Mouse (Mus musculus) olfactory bulb, adult 2 months (tissue): ENCODE data around the gene Ptar1.

ENCODE experiments used
- CTCF ChIP-seq: fragments of 200-500 bp; IDR thresholded peaks from 2 replicates; pipeline ENCODE4 v1.5.1; 2012; ENCODE audit warnings: low read depth, mild to moderate bottlenecking, low read length, moderate library complexity; ENCODE audit not compliant: insufficient read depth
- POLR2A ChIP-seq: fragments of 200-500 bp; IDR thresholded peaks from 2 replicates; pipeline ENCODE4 v1.6.1; 2012; ENCODE audit warnings: mild to moderate bottlenecking, low read depth, low read length, moderate library complexity; ENCODE audit not compliant: insufficient read depth

DNA sequence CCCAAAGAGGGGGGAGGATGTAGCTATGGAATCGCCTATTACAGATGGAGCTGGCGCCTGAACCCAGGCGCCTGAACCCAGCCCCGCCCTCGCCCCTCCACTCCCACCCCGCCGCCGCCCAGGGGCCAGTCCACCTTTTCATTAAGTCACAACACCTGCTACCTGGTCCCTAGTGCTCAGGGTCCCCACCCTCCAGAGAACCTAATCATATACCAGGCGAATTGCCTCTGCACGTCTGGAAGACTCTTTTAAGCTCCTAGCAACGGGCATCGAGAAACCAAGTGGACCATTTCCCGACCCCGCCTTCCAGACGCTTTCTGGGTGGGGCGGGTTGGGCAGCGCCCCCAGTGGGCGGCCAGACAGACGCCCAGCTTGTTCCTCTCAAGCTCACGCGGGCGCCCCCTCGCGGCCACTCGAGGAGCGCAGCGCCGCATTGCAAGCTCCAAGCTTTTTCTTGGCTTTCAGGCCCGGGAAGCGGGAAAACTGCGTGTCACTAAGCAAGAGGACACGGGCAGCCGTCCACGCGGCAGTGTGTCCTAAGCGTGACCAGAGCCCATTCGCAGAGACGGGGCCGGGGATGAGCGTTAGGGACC, 70.8 kb downstream of the Ptar1 start:
- TF ChIP-seq POLR2A (no peak; the same call in 1 of the 2 replicates), CTCF (peak; percentile 99)
